Mouse (Mus musculus) kidney, postnatal 0 days (tissue): ENCODE measurements around the gene Tmem202. TPM values are rescaled to one million over a fixed set of nuclear protein-coding genes. Genes with fewer than 3 reads are reported as not detected.

Source experiments
- ATAC-seq: fragments of 200-750 bp; cut with Nextera tagmentation; replicated peaks from 2 replicates; pipeline ENCODE4 v1.8.0; 2017; ENCODE audit warnings: low read depth, moderate number of reproducible peaks, moderate TSS enrichment, moderate library complexity; ENCODE audit not compliant: low FRiP score
- DNase-seq: peaks from one replicate; pipeline ENCODE4 v3.0.0-alpha.2; 2016; ENCODE audit warnings: low spot score
- H3K27ac ChIP-seq: fragments of 300-500 bp; sonication (generic); 2 replicates; pipeline ENCODE4 v1.5.1; 2014; ENCODE audit warnings: mild to moderate bottlenecking
- H3K27me3 ChIP-seq: fragments of 300-500 bp; sonication (generic); 2 replicates; pipeline ENCODE4 v1.6.1; 2014; ENCODE audit warnings: low read length, mixed read lengths; ENCODE audit not compliant: insufficient read depth
- H3K36me3 ChIP-seq: fragments of 300-500 bp; sonication (generic); 2 replicates; pipeline ENCODE4 v1.6.1; 2014; ENCODE audit warnings: low read length, mixed read lengths; ENCODE audit not compliant: insufficient read depth
- H3K4me1 ChIP-seq: fragments of 300-500 bp; sonication (generic); replicated peaks from 2 replicates; pipeline ENCODE4 v1.6.1; 2014; ENCODE audit warnings: antibody characterized with exemption, low read length, mixed read lengths; ENCODE audit not compliant: insufficient read depth
- H3K4me2 ChIP-seq: fragments of 300-500 bp; sonication (generic); 2 replicates; pipeline ENCODE4 v1.6.1; 2014; ENCODE audit warnings: mild to moderate bottlenecking, low read length, moderate library complexity, mixed read lengths
- H3K4me3 ChIP-seq: fragments of 300-500 bp; sonication (generic); replicated peaks from 2 replicates; pipeline ENCODE4 v1.5.1; 2014; ENCODE audit warnings: low read depth, low read length
- H3K9ac ChIP-seq: fragments of 300-500 bp; sonication (generic); 2 replicates; pipeline ENCODE4 v1.6.1; 2014; ENCODE audit warnings: low read depth, low read length
- H3K9me3 ChIP-seq: fragments of 300-500 bp; sonication (generic); replicated peaks from 2 replicates; pipeline ENCODE4 v1.6.1; 2016; ENCODE audit warnings: low read length, inconsistent platforms, mixed read lengths
- CTCF ChIP-seq: IDR thresholded peaks from 2 replicates; pipeline ENCODE4 v1.5.1; 2016; ENCODE audit warnings: antibody characterized with exemption, low read depth, mild to moderate bottlenecking, moderate library complexity
- WGBS: fragments of 180-500 bp; shearing (Covaris S2); extraction: QIAGEN DNeasy Blood & Tissue Kit; methylation state at CpG from one replicate; pipeline ENCODE4 v1.1.7; 2014; 5-methylcytosine and 5-hydroxymethylcytosine counted together
- polyA plus RNA-seq: library from polyadenylated mRNA; unstranded; fragments of >200 nt; fragmentation: Nextera tagmentation; extraction: Ambion mirVana; gene quantifications from 2 replicates; pipeline ENCODE4 v1.2.1, GENCODE M21; 2015

The Tmem202 gene
- polyA plus RNA-seq, 1 experiment from 2014 or later: 0.11 TPM

GRCm38 (mm10) chr9:59487331-59487730, 52.3 kb downstream of the Tmem202 start:
- H3K36me3 ChIP-seq: no peaks in the 10 kb centered on the region
- no peaks in the 10 kb centered on the region for H3K9me3 ChIP-seq
- TF ChIP-seq CTCF: no peak
- H3K4me1 ChIP-seq: no peaks in the 10 kb centered on the region; the same call in 1 of the 2 replicates
- no peaks in the 10 kb centered on the region for H3K27me3 ChIP-seq
- peak overlapping the region; percentile 89 for H3K4me3 ChIP-seq
- DNase-seq (peak; percentile 21), ATAC-seq (no peak)
- H3K4me2 ChIP-seq: peak overlapping the region; percentile 61
- peak overlapping the region; percentile 99 for H3K27ac ChIP-seq
- peak overlapping the region; percentile 97 for H3K9ac ChIP-seq

- H3K4me1 ChIP-seq: no peaks in the 10 kb centered on the region; the same call in 1 of the 2 replicates
- H3K9me3 ChIP-seq: no peaks in the 10 kb centered on the region
- H3K27me3 ChIP-seq: no peaks in the 10 kb centered on the region
- 0 out of 2 replicates have a peak, but pooled peaks have one; percentile 7 for TF ChIP-seq CTCF
- no peaks in the 10 kb centered on the region for H3K36me3 ChIP-seq
- DNase-seq (peak; percentile 98), ATAC-seq (peak; percentile 99)
- peak within 1 kb of the TSS; percentile 99 for H3K27ac ChIP-seq
- peak within 1 kb of the TSS; percentile 70 for H3K4me2 ChIP-seq
- H3K9ac ChIP-seq: peak within 1 kb of the TSS; percentile 97
- WGBS: under 1% methylated on average over 56 of the region's 56 CpGs
- H3K4me3 ChIP-seq: peak within 1 kb of the TSS; percentile 89
Observed at GRCm38 (mm10) chr9:59486549-59487065, 53.0 kb downstream of the Tmem202 start, which contains the start of gene Arih1. Gene Arih1 (minus strand): TSS chr9:59486618.

GRCm38 (mm10) chr9:59486076-59486518, 53.5 kb downstream of the Tmem202 start:
- Histone ChIP-seq H3K9ac (peak overlapping the region; percentile 97), H3K4me2 (peak overlapping the region; percentile 70), H3K36me3 (no peaks in the 10 kb centered on the region), H3K9me3 (no peaks in the 10 kb centered on the region), H3K4me3 (peak overlapping the region; percentile 89), H3K27ac (peak overlapping the region; percentile 99), H3K4me1 (no peaks in the 10 kb centered on the region; the same call in 1 of the 2 replicates), H3K27me3 (no peaks in the 10 kb centered on the region)
- DNase-seq (peak; percentile 68), ATAC-seq (peak; percentile 76)
- under 1% methylated on average over 58 of the region's 71 CpGs for WGBS
- TF ChIP-seq CTCF: no peak

- peak overlapping the region; percentile 89 for H3K4me3 ChIP-seq
- whole genome bisulfite sequencing: 0% methylated on average over 34 of the region's 34 CpGs
Observed at GRCm38 (mm10) chr9:59485511-59486075, 54.1 kb downstream of the Tmem202 start.

GRCm38 (mm10) chr9:59484760-59485159, 54.9 kb downstream of the Tmem202 start:
- Histone ChIP-seq H3K27me3 (no peaks in the 10 kb centered on the region), H3K36me3 (no peaks in the 10 kb centered on the region), H3K4me1 (no peaks in the 10 kb centered on the region; the same call in 1 of the 2 replicates), H3K9ac (peak overlapping the region; percentile 97), H3K9me3 (no peaks in the 10 kb centered on the region), H3K4me3 (peak overlapping the region; percentile 89), H3K27ac (no peak overlapping the region), H3K4me2 (peak overlapping the region; percentile 70)
- no peak for ATAC-seq
- TF ChIP-seq CTCF: no peak
- no peak for DNase-seq
- 8% methylated on average over 7 of the region's 7 CpGs for WGBS

More at GRCm38 (mm10) chr9:59485511-59486075, 54.1 kb downstream of the Tmem202 start:
- Histone ChIP-seq H3K9ac (peak overlapping the region; percentile 97), H3K36me3 (no peaks in the 10 kb centered on the region), H3K4me1 (no peaks in the 10 kb centered on the region; the same call in 1 of the 2 replicates), H3K27ac (peak overlapping the region; percentile 99), H3K9me3 (no peaks in the 10 kb centered on the region), H3K4me2 (peak overlapping the region; percentile 70), H3K27me3 (no peaks in the 10 kb centered on the region)
- DNase-seq (peak; percentile 66), ATAC-seq (peak; percentile 43)
- TF ChIP-seq CTCF: 0 out of 2 replicates have a peak, but pooled peaks have one; percentile 17

GRCm38 (mm10) chr9:59482419-59482818, 57.2 kb downstream of the Tmem202 start:
- 28% methylated on average over 1 of the region's 1 CpGs for WGBS

More at GRCm38 (mm10) chr9:59482419-59482818, 57.2 kb downstream of the Tmem202 start:
- Histone ChIP-seq H3K27ac (no peak overlapping the region), H3K27me3 (no peaks in the 10 kb centered on the region), H3K4me3 (no peak overlapping the region), H3K9ac (no peak overlapping the region), H3K36me3 (no peaks in the 10 kb centered on the region), H3K4me1 (no peaks in the 10 kb centered on the region; the same call in 1 of the 2 replicates), H3K9me3 (no peaks in the 10 kb centered on the region), H3K4me2 (no peak overlapping the region)
- DNase-seq (peak; percentile 34), ATAC-seq (no peak)
- TF ChIP-seq CTCF: peak; percentile 61
